Mouse (Mus musculus): ENCODE measurements at regions not wholly inside any gene's neighbourhood (a gene's known extent, or its start where the extent isn't known, plus 50 kb on each side); places are given as distances from the start of the nearest gene placed in this dataset.

- H3K27me3 ChIP-seq (replicated peaks), result no peaks in the 10 kb centered on the region
- H3K4me1 ChIP-seq, result peaks cover 27% of the 10 kb centered on the region
- no peaks in the 10 kb centered on the region for H3K9me3 ChIP-seq
- no peak overlapping the region for H3K4me2 ChIP-seq (replicated peaks)
- 58% methylated on average over 5 of the region's 5 CpGs for WGBS
- no peak for ATAC-seq (ENCODE audit: low FRiP score, low read depth)
- H3K4me3 ChIP-seq, result no peak overlapping the region
- H3K9ac ChIP-seq, result no peak overlapping the region
- no peaks in the 10 kb centered on the region for H3K36me3 ChIP-seq
- no peak overlapping the region for H3K27ac ChIP-seq
Observed at GRCm38 (mm10) chr7:136062658-136063057, 346.5 kb upstream of the Mki67 start.

GRCm38 (mm10) chr7:136065038-136065678 lies 349.0 kb upstream of the Mki67 start:
- H3K9ac ChIP-seq, result no peak overlapping the region
- no peaks in the 10 kb centered on the region for H3K27me3 ChIP-seq (replicated peaks)
- no peak overlapping the region for H3K4me3 ChIP-seq
- no peak overlapping the region for H3K4me2 ChIP-seq (replicated peaks)
- 76% methylated on average over 12 of the region's 12 CpGs for whole genome bisulfite sequencing
- no peak overlapping the region for H3K27ac ChIP-seq
- no peak for ATAC-seq (ENCODE audit: low FRiP score, low read depth)
- H3K36me3 ChIP-seq, result no peaks in the 10 kb centered on the region
- no peaks in the 10 kb centered on the region for H3K9me3 ChIP-seq
- H3K4me1 ChIP-seq, result peaks cover 10% of the 10 kb centered on the region

GRCm38 (mm10) chr7:136065679-136066055 lies 349.5 kb upstream of the Mki67 start:
- no peak for ATAC-seq (ENCODE audit: low FRiP score, low read depth)
- H3K4me1 ChIP-seq, result peaks cover 7% of the 10 kb centered on the region
- H3K9ac ChIP-seq, result no peak overlapping the region
- no peak overlapping the region for H3K27ac ChIP-seq
- WGBS, result 70% methylated on average over 10 of the region's 10 CpGs
- H3K4me2 ChIP-seq (replicated peaks), result no peak overlapping the region
- H3K27me3 ChIP-seq (replicated peaks), result no peaks in the 10 kb centered on the region
- no peaks in the 10 kb centered on the region for H3K9me3 ChIP-seq
- H3K4me3 ChIP-seq, result no peak overlapping the region
- H3K36me3 ChIP-seq, result no peaks in the 10 kb centered on the region

- no peak overlapping the region for H3K9ac ChIP-seq
- no peak for ATAC-seq (ENCODE audit: low FRiP score, low read depth)
- no peaks in the 10 kb centered on the region for H3K36me3 ChIP-seq
- H3K4me2 ChIP-seq (replicated peaks), result no peak overlapping the region
- no peaks in the 10 kb centered on the region for H3K27me3 ChIP-seq (replicated peaks)
- H3K4me1 ChIP-seq, result no peaks in the 10 kb centered on the region
- H3K4me3 ChIP-seq, result no peak overlapping the region
- WGBS, result 81% methylated on average over 5 of the region's 5 CpGs
- H3K27ac ChIP-seq, result no peak overlapping the region
- no peaks in the 10 kb centered on the region for H3K9me3 ChIP-seq
Observed at GRCm38 (mm10) chr7:136070881-136071280, 354.7 kb upstream of the Mki67 start.

GRCm38 (mm10) chr7:136071331-136071730 lies 355.2 kb upstream of the Mki67 start:
- Histone ChIP-seq H3K4me2 (replicated peaks) (no peak overlapping the region), H3K36me3 (no peaks in the 10 kb centered on the region), H3K27ac (no peak overlapping the region), H3K4me3 (no peak overlapping the region), H3K9me3 (no peaks in the 10 kb centered on the region), H3K4me1 (no peaks in the 10 kb centered on the region), H3K27me3 (replicated peaks) (no peaks in the 10 kb centered on the region), H3K9ac (no peak overlapping the region)
- 73% methylated on average over 4 of the region's 4 CpGs for WGBS
- ATAC-seq (ENCODE audit: low FRiP score, low read depth), result no peak

- Histone ChIP-seq H3K4me2 (replicated peaks) (no peak overlapping the region), H3K4me1 (no peaks in the 10 kb centered on the region), H3K9me3 (no peaks in the 10 kb centered on the region), H3K4me3 (no peak overlapping the region), H3K27ac (no peak overlapping the region), H3K9ac (no peak overlapping the region), H3K36me3 (no peaks in the 10 kb centered on the region), H3K27me3 (replicated peaks) (no peaks in the 10 kb centered on the region)
- WGBS, result 66% methylated on average over 6 of the region's 6 CpGs
- no peak for ATAC-seq (ENCODE audit: low FRiP score, low read depth)
Observed at GRCm38 (mm10) chr7:136073265-136073799, 357.2 kb upstream of the Mki67 start.

- Histone ChIP-seq H3K4me1 (no peaks in the 10 kb centered on the region), H3K4me2 (replicated peaks) (no peak overlapping the region), H3K9ac (no peak overlapping the region), H3K27ac (no peak overlapping the region), H3K36me3 (no peaks in the 10 kb centered on the region), H3K27me3 (replicated peaks) (no peaks in the 10 kb centered on the region), H3K4me3 (no peak overlapping the region), H3K9me3 (no peaks in the 10 kb centered on the region)
- WGBS, result 78% methylated on average over 2 of the region's 2 CpGs
- no peak for ATAC-seq (ENCODE audit: low FRiP score, low read depth)
Observed at GRCm38 (mm10) chr7:136074043-136074442, 357.9 kb upstream of the Mki67 start.

GRCm38 (mm10) chr7:136081534-136082252 lies 365.5 kb upstream of the Mki67 start:
- H3K4me2 ChIP-seq (replicated peaks), result no peak overlapping the region

GRCm38 (mm10) chr7:136082253-136082867 lies 366.2 kb upstream of the Mki67 start:
- H3K36me3 ChIP-seq, result no peaks in the 10 kb centered on the region
- H3K4me1 ChIP-seq, result peaks cover 35% of the 10 kb centered on the region
- H3K4me3 ChIP-seq, result no peak overlapping the region
- ATAC-seq (ENCODE audit: low FRiP score, low read depth), result peak; percentile 42; the same call in 1 of the 2 replicates
- 60% methylated on average over 4 of the region's 4 CpGs for WGBS
- no peak overlapping the region for H3K9ac ChIP-seq
- H3K9me3 ChIP-seq, result no peaks in the 10 kb centered on the region
- no peak overlapping the region for H3K4me2 ChIP-seq (replicated peaks)
- no peaks in the 10 kb centered on the region for H3K27me3 ChIP-seq (replicated peaks)
- peak overlapping the region; percentile 42 for H3K27ac ChIP-seq

More at GRCm38 (mm10) chr7:136081534-136082252, 365.5 kb upstream of the Mki67 start:
- no peaks in the 10 kb centered on the region for H3K36me3 ChIP-seq
- H3K27ac ChIP-seq, result no peak overlapping the region
- peaks cover 35% of the 10 kb centered on the region for H3K4me1 ChIP-seq
- no peaks in the 10 kb centered on the region for H3K27me3 ChIP-seq (replicated peaks)
- no peak overlapping the region for H3K4me3 ChIP-seq
- no peak overlapping the region for H3K9ac ChIP-seq
- no peaks in the 10 kb centered on the region for H3K9me3 ChIP-seq
- 27% methylated on average over 7 of the region's 7 CpGs for WGBS
- ATAC-seq (ENCODE audit: low FRiP score, low read depth), result no peak

- Histone ChIP-seq H3K9ac (no peak overlapping the region), H3K27ac (peak overlapping the region; percentile 62; the same call in 1 of the 2 replicates), H3K36me3 (no peaks in the 10 kb centered on the region), H3K4me3 (no peak overlapping the region), H3K4me1 (peaks cover 35% of the 10 kb centered on the region), H3K27me3 (replicated peaks) (no peaks in the 10 kb centered on the region), H3K4me2 (replicated peaks) (no peak overlapping the region), H3K9me3 (no peaks in the 10 kb centered on the region)
- 40% methylated on average over 10 of the region's 10 CpGs for WGBS
- ATAC-seq (ENCODE audit: low FRiP score, low read depth), result peak; percentile 54
Observed at GRCm38 (mm10) chr7:136083005-136083404, 366.8 kb upstream of the Mki67 start.

- Histone ChIP-seq H3K4me2 (replicated peaks) (peak overlapping the region; percentile 20; the same call in 1 of the 2 replicates), H3K27ac (peak overlapping the region; percentile 62; the same call in 1 of the 2 replicates)
Observed at GRCm38 (mm10) chr7:136083571-136084342, 367.6 kb upstream of the Mki67 start.

GRCm38 (mm10) chr7:136088785-136089184 lies 372.6 kb upstream of the Mki67 start:
- H3K4me3 ChIP-seq, result no peak overlapping the region
- no peaks in the 10 kb centered on the region for H3K9me3 ChIP-seq
- no peak overlapping the region for H3K9ac ChIP-seq
- WGBS, result 81% methylated on average over 6 of the region's 6 CpGs
- no peaks in the 10 kb centered on the region for H3K36me3 ChIP-seq
- H3K4me1 ChIP-seq, result peaks cover 10% of the 10 kb centered on the region
- H3K4me2 ChIP-seq (replicated peaks), result no peak overlapping the region
- no peaks in the 10 kb centered on the region for H3K27me3 ChIP-seq (replicated peaks)
- ATAC-seq (ENCODE audit: low FRiP score, low read depth), result no peak
- no peak overlapping the region for H3K27ac ChIP-seq

More at GRCm38 (mm10) chr7:136083571-136084342, 367.6 kb upstream of the Mki67 start:
- peak; percentile 84 for ATAC-seq (ENCODE audit: low FRiP score, low read depth)
- Histone ChIP-seq H3K9ac (no peak overlapping the region), H3K4me1 (peaks cover 36% of the 10 kb centered on the region), H3K9me3 (no peaks in the 10 kb centered on the region), H3K36me3 (no peaks in the 10 kb centered on the region), H3K4me3 (no peak overlapping the region), H3K27me3 (replicated peaks) (no peaks in the 10 kb centered on the region)
- 22% methylated on average over 14 of the region's 14 CpGs for WGBS
